Mouse (Mus musculus) bone marrow macrophage, adult 2 months (primary cell): Measurements from ENCODE around the gene Lamb3. TPM values are rescaled to one million over a fixed set of nuclear protein-coding genes. Genes with fewer than 3 reads are reported as not detected.

Experiments used
- H3K27ac ChIP-seq: 2 replicates; pipeline ENCODE4 v1.5.1; 2012; ENCODE audit warnings: low read depth, low read length; ENCODE audit not compliant: insufficient read depth
- H3K4me1 ChIP-seq: 2 replicates; pipeline ENCODE4 v1.6.1; 2012; ENCODE audit warnings: low read length; ENCODE audit not compliant: control insufficient read depth, insufficient read depth
- H3K4me3 ChIP-seq: 2 replicates; pipeline ENCODE4 v1.5.1; 2012; ENCODE audit warnings: mild to moderate bottlenecking, low read length, moderate library complexity; ENCODE audit not compliant: insufficient read depth
- CTCF ChIP-seq: IDR thresholded peaks from 2 replicates; pipeline ENCODE4 v1.5.1; 2012; ENCODE audit warnings: low read depth, mild to moderate bottlenecking, low read length, moderate library complexity
- POLR2A ChIP-seq: IDR thresholded peaks from 2 replicates; pipeline ENCODE4 v1.6.1; 2012; ENCODE audit warnings: mild to moderate bottlenecking, low read depth, low read length, borderline replicate concordance
- polyA plus RNA-seq: library from polyadenylated mRNA; stranded (reverse); fragments of >200 nt; gene quantifications from 2 replicates; pipeline ENCODE4 v1.2.4, GENCODE M21; 2012; ENCODE audit not compliant: missing spikeins, insufficient read depth, insufficient read length

Gene Lamb3
- polyA plus RNA-seq, 1 experiment = 0.50 TPM

GRCm38 (mm10) chr1:193332018-193332417 is 124.5 kb downstream of the Lamb3 start:
- TF ChIP-seq CTCF (no peak), POLR2A (no peak)
- no peak overlapping the region for H3K4me3 ChIP-seq
- H3K27ac ChIP-seq = no peak overlapping the region
- peaks cover 3% of the 10 kb centered on the region; the same call in 1 of the 2 replicates for H3K4me1 ChIP-seq

- Histone ChIP-seq H3K4me1 (peaks cover 3% of the 10 kb centered on the region; the same call in 1 of the 2 replicates), H3K4me3 (no peak overlapping the region), H3K27ac (no peak overlapping the region)
- TF ChIP-seq CTCF (no peak), POLR2A (no peak)
Observed at GRCm38 (mm10) chr1:193332671-193333070, 125.2 kb downstream of the Lamb3 start.

- no peak for TF ChIP-seq POLR2A
- no peak for TF ChIP-seq CTCF
- Histone ChIP-seq H3K27ac (no peak overlapping the region), H3K4me3 (no peak overlapping the region), H3K4me1 (peaks cover 3% of the 10 kb centered on the region; the same call in 1 of the 2 replicates)
Observed at GRCm38 (mm10) chr1:193333776-193334175, 126.3 kb downstream of the Lamb3 start.

DNA sequence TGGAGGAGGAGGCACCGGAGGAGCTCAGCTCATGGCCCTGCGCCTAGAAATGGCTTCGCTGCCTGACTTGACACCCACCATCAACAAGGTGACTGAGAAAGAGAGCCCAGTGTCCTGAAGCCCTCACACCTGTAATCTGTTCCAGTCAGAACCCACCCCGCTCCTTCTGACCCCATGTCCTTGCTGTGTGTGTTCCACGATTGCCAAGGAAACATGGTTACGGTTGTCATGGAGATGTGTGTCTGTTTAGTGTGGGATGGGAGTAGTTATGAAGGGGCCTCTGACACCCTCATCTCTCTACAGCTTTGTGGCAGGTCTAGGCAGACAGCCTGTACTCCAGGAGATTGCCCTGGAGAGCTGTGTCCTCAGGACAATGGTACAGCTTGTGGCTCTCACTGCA is 127.0 kb downstream of the Lamb3 start:
- H3K4me3 ChIP-seq = no peak overlapping the region
- H3K4me1 ChIP-seq = no peaks in the 10 kb centered on the region; the same call in 1 of the 2 replicates
- TF ChIP-seq POLR2A = no peak
- TF ChIP-seq CTCF = no peak
- no peak overlapping the region for H3K27ac ChIP-seq

GRCm38 (mm10) chr1:193336122-193337017 is 128.9 kb downstream of the Lamb3 start:
- no peak for TF ChIP-seq POLR2A
- TF ChIP-seq CTCF = no peak
- no peaks in the 10 kb centered on the region for H3K4me1 ChIP-seq
- H3K27ac ChIP-seq = no peak overlapping the region
- H3K4me3 ChIP-seq = no peak overlapping the region

DNA sequence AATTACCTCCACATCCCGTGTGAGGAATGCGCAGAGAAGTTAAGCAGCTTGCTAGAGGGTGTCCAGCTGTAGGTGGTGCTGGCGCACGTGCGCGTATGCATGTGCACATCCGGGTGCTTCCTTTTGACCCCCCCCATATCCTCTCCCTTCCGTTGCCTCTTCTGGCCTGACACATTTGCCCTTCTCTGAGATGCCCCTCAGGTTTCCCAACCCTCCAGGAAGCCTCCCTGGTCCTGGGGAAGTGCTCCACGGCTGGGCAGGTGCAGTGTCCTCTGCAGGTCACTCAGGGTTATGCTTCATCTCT is 129.5 kb downstream of the Lamb3 start:
- H3K4me1 ChIP-seq = no peaks in the 10 kb centered on the region
- H3K4me3 ChIP-seq = no peak overlapping the region
- H3K27ac ChIP-seq = no peak overlapping the region
- TF ChIP-seq CTCF (no peak), POLR2A (no peak)

DNA sequence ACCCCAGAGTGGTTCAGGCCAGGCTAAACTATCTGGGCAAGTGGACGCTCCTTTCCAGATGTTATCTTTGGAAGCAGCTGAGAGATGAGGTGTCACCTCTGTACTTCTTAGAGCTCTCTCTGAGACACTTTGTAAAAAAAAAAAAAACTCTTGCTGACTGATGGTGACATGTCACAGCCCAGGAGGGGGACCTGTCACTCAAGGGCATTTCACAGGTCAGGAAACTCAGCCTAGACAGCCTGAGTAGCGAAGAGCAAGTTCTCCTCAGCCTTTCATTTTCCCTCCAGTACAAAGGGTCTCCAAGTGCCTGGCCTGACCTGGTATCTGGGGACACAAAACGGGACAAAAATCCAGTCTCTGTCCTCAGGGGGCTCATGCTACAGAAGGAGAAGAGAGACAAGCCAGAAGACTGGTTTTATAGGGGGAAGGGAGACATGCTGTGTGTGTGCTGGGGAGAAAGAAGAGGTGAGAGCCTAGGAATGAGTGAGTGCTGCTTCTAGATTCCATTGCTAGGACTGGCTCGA is 130.3 kb downstream of the Lamb3 start:
- Histone ChIP-seq H3K4me3 (no peak overlapping the region), H3K4me1 (no peaks in the 10 kb centered on the region), H3K27ac (no peak overlapping the region)
- TF ChIP-seq POLR2A (no peak), CTCF (no peak)

- TF ChIP-seq CTCF (no peak), POLR2A (no peak)
- H3K4me1 ChIP-seq = no peaks in the 10 kb centered on the region
- no peak overlapping the region for H3K4me3 ChIP-seq
- H3K27ac ChIP-seq = no peak overlapping the region
Observed at GRCm38 (mm10) chr1:193338363-193338995, 131.0 kb downstream of the Lamb3 start.

DNA sequence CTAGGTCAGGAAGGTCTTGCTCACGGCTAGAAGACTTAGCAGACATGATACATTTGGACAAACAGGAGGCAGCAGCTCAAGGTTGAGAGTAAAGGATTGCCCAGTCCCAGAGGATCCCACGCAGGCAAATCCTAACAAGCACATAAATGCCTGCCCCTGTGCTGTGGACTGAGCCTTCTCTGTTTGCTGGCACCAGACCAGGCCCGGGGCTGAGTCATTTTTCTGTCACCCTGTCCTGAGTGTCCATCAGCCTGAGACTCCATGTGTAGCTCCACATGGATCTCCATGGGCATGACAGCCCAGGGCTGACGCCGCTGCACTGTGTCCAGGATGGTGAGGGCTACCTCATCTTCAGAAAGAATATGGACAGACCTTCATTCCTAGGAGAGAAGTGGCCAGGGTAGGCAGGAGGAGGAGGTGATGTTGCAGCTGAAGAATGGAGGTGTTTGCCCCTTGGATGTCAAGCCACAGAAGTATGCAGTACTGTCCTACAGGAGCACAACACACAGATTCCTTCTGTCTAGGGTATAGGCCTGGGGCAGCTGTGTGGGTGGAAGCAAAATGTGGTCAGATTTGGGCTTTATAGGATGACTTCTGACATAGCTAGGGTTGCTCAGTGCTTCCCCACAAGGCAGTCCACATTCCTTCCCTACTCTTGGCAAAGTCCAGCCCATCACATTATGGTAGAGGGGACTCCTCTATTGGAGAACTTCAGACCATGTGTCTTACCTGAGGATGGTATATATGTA is 134.9 kb downstream of the Lamb3 start:
- TF ChIP-seq CTCF = no peak
- Histone ChIP-seq H3K4me3 (no peak overlapping the region), H3K27ac (no peak overlapping the region), H3K4me1 (no peaks in the 10 kb centered on the region)
